Mouse (Mus musculus) hindlimb bud, embryonic 11.5 days (tissue): Measurements from ENCODE around the gene Aff1.

Experiments used
- DNase-seq: peaks from one replicate; pipeline ENCODE4 v3.0.0-alpha.2; 2012; ENCODE audit warnings: low read depth, low spot score; ENCODE audit errors: extremely low spot score

Gene Aff1

GRCm38 (mm10) chr5:103830886-103831285 lies 138.7 kb downstream of the Aff1 start:
- no peak for DNase-seq

- no peak for DNase-seq
These were observed 143.4 kb downstream of the Aff1 start for GRCm38 (mm10) chr5:103835471-103836147.

- DNase-seq, result no peak
These were observed 144.1 kb downstream of the Aff1 start for GRCm38 (mm10) chr5:103836148-103836784.

- no peak for DNase-seq
These were observed 146.5 kb downstream of the Aff1 start for GRCm38 (mm10) chr5:103838550-103839264.

GRCm38 (mm10) chr5:103839265-103839626 lies 147.1 kb downstream of the Aff1 start:
- DNase-seq, result no peak

- DNase-seq, result no peak
These were observed 151.8 kb downstream of the Aff1 start for GRCm38 (mm10) chr5:103843938-103844337.

GRCm38 (mm10) chr5:103845418-103846153 lies 153.4 kb downstream of the Aff1 start:
- no peak for DNase-seq

GRCm38 (mm10) chr5:103846154-103846551 lies 154.0 kb downstream of the Aff1 start:
- no peak for DNase-seq

- no peak for DNase-seq
These were observed 154.4 kb downstream of the Aff1 start for GRCm38 (mm10) chr5:103846609-103847008.

GRCm38 (mm10) chr5:103848546-103848945 lies 156.4 kb downstream of the Aff1 start:
- DNase-seq, result no peak

- DNase-seq, result no peak
These were observed 160.8 kb downstream of the Aff1 start for GRCm38 (mm10) chr5:103852756-103853549.

GRCm38 (mm10) chr5:103854041-103854806 lies 162.1 kb downstream of the Aff1 start:
- no peak for DNase-seq

GRCm38 (mm10) chr5:103854807-103855194 lies 162.6 kb downstream of the Aff1 start:
- no peak for DNase-seq

- no peak for DNase-seq
These were observed 163.5 kb downstream of the Aff1 start for GRCm38 (mm10) chr5:103855483-103856211.

- peak; percentile 30 for DNase-seq
These were observed 164.3 kb downstream of the Aff1 start for GRCm38 (mm10) chr5:103856286-103857009.

- DNase-seq, result no peak
These were observed 165.0 kb downstream of the Aff1 start for GRCm38 (mm10) chr5:103857151-103857550.

GRCm38 (mm10) chr5:103860622-103861021 lies 168.4 kb downstream of the Aff1 start:
- no peak for DNase-seq

GRCm38 (mm10) chr5:103863759-103864158 lies 171.6 kb downstream of the Aff1 start:
- DNase-seq, result no peak

- no peak for DNase-seq
These were observed 197.6 kb downstream of the Aff1 start for GRCm38 (mm10) chr5:103889766-103890165.
